Mouse (Mus musculus): ENCODE measurements around the gene Rnaset2b. TPM values are rescaled to one million over a fixed set of nuclear protein-coding genes. Genes with fewer than 3 reads are reported as not detected.
"Not testable (repeated sequence)": the region's sequence is repeated elsewhere in the genome, so short reads cannot be mapped to it uniquely, and the experiment has no call there.

The Rnaset2b gene
- total RNA-seq, 2 experiments from 2014 or later: 41.0 to 49.7 TPM

DNA sequence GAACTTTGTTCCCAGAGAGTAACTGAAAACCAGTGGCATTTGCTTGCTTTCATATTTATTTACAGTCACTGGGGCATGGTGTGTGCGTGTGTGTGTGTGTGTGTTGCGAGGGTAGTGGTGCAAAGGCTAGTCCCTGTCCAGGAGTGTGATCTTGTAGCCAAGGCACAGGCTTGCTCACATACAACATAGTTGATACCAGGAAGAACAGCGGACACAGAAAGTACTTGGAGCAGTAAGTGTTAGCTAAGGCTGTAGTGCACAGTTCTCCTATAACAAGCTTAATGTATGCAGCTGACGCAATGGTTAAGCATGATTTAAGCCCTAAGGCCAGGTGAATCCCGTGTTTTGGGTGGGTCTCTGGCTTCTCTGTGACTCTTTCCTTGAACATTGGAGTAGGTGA lies 8.9 kb downstream of the Rnaset2b start:
- DNase-seq (ENCODE audit: low spot score in 2 of 2): not testable (repeated sequence)

DNA sequence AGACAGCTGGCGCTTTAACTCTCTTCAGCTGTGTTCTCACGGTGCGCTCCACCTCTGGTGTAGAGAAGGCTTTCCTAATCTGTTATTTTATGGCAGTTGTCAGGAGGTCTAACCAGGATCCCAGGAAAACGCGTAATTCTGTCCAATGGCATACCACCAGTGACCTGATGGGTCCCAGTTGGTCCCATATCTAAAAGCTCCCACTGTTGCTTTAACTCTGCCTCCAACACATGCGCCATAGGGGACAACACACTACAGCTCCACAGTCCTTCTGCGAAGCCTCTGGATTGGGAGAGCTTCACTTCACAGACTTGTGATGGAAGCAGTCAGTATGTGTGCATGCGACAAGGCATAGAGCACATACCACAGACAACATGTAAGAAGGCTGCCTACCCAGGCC lies 9.7 kb downstream of the Rnaset2b start:
- DNase-seq (ENCODE audit: low spot score in 2 of 2): not testable (repeated sequence)

DNA sequence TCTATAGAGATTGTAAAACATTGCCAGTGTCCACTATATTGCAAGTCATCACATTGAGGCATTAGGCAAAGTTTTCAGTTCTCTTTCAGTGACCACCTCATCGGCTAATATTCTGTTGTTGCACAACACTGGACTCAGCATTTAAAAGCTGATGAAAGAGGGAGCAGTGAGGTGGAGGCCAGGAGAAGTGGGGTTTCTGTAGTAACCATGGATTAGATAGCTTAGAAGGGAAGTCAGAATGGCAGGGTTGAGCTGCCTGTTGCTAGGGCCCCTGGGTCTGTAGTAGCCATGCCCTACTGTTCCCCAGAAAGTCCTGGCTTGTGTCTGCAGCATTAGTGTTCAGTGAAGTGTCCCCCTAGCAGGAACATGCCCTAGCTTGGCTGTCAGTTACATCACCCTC lies 15.7 kb downstream of the Rnaset2b start:
- not testable (repeated sequence) for DNase-seq (ENCODE audit: low spot score in 2 of 2)

DNA sequence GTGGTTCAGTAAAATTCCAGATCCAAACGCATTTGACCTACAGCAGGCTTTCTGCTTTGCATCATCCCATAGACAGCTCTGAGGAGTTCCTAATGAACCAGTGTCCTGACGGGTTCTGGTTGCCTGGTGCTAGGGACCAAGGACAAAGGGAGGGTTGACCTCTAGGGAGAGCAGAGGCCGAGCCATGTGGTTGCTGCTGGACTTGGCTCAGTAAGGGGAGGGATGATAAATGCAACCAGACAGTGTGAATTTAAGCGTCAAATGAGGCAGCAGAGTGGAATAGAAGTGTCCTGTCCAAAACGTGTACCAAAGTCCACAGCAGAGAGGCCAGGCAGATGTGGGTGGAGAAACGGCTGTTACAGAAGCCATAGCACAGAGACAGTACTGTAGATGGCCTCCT lies 25.1 kb downstream of the Rnaset2b start:
- not testable (repeated sequence) for DNase-seq (ENCODE audit: low spot score in 2 of 2)

DNA sequence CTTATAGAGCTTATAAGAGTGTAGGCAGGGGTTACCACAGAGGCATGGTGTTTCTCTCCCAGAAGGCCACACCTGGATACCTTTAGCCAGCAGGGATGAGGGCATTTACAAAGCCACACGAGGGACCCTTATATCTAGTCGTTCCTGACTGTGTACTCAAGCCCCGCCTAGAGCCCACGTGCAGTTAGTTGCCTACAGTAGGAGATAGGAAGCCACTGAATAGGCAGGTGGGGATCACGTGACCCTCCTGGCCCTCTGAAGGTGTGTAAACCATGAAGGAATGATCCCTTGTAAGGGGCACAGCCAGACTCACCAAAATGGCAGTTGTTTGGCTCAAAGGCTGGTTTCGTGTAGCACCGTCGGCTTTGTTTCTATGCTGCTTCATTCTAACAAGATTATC lies 26.4 kb downstream of the Rnaset2b start:
- DNase-seq (ENCODE audit: low spot score in 2 of 2): not testable (repeated sequence)

DNA sequence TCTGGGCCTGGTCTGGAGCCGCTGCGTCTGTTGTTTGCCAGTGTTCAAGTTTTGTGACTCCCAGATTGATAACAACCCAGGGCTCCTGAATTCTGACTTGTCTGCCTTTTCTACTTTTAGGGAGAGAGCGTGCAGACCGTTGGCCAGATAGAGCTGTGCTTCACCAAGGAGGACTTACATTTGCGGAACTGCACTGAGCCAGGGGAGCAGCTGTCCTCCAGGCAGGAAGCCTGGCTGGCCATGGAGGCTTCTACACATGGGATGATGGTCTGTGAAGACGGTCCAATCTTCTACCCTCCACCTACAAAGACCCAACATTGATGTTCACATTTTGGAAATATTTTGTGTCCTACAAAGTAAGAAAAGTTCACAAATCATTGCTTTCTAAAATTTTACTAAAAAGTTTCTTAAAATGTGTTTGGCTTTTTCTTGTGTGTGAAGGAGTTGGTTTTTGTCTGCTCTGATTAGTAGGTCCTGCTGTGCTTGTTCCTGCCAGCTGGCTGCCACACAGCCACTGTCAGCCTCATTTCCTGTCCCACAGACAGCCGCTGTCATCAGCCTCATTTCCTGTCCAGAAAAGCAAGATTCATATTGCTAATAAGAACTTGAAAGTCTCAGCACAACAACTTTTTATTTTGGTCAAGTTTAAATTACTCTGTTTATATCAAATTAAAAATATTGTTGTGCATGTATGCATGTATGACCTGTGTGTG lies 27.5 kb downstream of the Rnaset2b start:
- DNase-seq (ENCODE audit: low spot score in 2 of 2): not testable (repeated sequence)

DNA sequence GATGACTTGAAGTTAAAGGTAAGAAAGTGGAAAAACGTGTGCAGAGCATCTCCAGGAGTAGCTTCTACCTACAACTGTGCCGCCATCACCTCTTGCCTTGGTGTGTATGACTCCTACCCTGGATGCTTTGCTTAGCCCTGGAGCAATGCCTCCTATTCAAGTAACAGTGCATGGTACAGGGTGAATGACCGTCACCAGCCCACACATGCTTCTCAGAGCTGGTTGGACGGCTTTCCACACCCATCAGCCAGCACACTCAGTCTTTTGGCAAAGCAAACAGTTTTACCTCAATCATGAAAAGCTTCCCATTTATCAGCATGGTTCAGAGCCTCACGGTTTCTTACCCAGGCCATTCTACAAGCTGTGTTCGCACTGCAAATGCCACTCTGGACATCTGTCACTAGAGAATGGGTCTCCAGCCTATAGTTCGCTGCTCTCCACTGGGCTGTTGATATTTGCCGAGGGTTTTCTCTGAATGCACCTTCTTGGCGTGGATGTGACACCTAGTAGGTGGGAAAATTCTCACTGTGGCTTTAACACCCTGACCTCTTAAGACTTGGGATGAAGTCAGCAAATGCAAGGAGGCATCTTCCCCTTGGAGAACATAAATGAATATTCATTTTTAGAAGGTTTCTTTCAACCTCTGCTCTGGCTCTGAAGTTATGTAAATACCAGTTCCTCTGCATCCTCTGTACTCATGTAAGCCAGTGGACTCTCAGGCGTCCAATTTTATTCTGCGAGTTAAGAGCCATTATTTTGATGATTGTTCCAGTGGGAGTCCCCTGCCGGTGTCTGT lies 31.6 kb downstream of the Rnaset2b start:
- not testable (repeated sequence) for DNase-seq (ENCODE audit: low spot score in 2 of 2)

DNA sequence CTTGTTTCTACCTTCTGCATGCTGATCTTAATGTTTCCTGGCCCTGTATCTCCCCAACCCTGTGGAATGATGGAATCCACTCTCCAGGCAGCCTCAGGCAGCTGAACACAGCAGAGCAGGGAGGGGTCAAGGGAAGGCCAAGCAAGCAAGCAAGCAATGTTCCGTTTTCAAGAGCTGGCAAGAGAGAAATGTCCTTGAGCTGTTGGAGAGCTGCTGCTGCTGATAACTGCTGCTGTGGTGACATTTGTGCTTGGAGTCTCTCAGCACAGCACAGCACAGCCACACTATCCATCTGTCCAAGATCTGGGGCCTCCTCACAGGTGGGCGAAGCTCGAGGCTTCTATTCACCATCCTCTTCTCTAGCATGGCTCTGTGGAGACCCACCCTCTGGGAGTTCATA lies 33.0 kb downstream of the Rnaset2b start:
- DNase-seq (ENCODE audit: low spot score in 2 of 2): not testable (repeated sequence)

DNA sequence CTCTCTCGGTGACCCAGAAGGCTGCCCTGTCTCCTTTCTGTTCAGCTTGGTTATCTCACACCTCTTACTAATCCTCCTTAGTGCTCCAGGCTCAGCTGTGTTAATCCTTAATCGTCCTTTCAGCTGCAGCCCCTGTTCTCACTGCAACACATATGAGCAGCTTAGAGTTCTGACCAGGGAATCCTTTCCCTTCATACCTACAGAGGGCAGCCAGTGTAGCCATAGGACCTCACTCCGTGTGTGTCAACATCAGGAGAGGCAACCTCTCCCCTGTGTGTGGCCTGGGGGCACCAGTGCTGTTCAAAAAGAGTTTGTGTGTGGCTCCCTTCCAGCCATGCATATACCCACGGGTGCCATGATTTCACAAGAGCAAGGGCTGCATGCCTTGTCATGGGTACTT lies 35.2 kb downstream of the Rnaset2b start:
- not testable (repeated sequence) for DNase-seq (ENCODE audit: low spot score in 2 of 2)

DNA sequence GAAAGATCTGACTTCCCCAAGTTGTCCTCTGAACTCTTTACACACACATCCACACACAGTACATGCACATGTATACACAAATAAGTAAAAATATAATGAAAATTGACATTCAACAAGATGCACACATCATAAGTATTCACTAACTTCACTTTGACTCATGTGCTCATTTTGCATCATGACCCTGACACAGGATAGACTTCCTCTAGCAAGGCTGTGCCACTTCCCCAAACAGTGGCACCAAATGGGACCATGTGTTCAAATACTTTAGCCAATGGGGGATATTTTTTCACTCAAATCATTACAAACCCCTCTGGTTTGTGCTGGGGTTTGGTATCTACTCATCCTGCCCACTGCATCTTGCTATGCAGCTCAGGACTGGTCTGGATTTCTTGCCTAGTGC lies 38.5 kb downstream of the Rnaset2b start:
- not testable (repeated sequence) for DNase-seq (ENCODE audit: low spot score in 2 of 2)

DNA sequence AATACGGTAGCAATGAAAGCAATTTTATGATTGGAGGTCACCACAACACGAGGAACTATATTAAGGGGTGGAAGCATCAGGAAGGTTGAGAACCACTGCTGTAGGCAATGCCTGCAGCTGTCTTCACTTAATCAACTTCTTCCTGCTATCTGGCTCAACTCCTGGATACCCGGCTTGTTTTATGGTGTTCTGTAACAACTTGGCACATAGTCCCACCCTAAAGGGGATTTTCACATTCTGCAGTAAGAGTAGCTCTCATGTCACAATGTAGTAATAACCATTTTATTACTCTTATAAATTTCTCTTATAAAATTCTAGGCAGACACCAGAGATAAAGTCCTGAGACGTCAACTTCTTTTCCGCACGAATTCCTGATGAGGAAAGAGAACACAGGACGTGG lies 39.0 kb downstream of the Rnaset2b start:
- not testable (repeated sequence) for DNase-seq (ENCODE audit: low spot score in 2 of 2)

DNA sequence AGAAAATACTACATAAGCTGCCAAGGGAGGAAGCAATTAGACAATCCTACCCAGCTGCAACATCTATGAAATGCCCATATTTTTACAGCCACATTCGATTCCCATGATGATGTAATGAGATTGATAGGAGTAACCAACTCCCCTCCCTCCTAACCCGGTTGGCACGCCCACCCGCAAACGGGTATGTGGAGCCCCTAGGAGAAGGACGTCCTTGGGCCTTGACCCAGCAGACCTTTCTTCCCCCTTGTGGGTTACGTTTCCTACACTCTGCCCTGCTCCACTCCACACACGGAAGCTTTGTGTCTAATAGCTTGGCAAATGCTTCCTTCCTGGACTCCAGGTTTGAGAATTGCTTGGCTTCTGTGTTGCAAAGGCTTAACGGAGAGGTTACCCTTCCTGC lies 39.5 kb downstream of the Rnaset2b start:
- DNase-seq (ENCODE audit: low spot score in 2 of 2): not testable (repeated sequence)

DNA sequence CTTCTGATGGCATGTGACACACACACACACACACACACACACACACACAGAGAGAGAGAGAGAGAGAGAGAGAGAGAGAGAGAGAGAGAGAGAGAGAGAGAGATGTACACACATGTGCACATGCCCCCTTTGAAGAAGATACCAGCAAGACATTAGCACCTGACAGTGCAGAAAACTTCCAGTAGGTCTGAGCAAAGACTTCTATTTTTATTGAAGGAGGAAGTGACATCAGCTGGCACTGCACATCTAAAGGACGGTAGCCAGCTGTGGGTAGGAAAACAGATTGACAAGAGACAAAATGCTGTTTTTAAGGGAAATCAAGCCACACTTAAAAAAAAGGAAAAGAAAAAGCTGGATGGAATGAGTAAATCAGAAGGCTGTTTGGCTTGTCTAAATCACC lies 43.8 kb downstream of the Rnaset2b start:
- DNase-seq (ENCODE audit: low spot score in 2 of 2): not testable (repeated sequence)

DNA sequence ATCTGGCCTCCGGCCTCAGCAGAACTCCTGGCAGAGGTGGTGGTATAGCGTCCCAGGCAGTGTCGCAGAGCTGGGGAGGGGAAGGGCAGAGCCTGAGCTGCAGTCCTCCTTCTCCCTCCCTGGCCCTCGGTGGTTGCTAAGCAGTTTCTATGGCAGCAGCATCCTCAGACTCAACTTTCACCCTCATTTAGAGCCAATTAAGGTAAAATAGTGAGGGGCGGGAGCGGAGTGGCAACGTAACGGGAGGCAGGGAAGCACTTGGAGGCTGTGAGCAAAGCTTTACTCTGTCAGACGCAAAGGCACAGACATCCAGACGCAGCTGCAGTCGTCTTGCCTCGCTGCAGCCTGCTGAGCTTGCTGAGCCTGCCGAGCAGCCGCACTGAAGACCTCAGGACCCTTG lies 54.8 kb downstream of the Rnaset2b start, which contains the start of gene Gm1604a:
TSS of gene Gm1604a (plus strand) at position 312 of the 400 bp plus-strand sequence.
- DNase-seq (ENCODE audit: low spot score in 2 of 2): peak; percentile 23 to 26

DNA sequence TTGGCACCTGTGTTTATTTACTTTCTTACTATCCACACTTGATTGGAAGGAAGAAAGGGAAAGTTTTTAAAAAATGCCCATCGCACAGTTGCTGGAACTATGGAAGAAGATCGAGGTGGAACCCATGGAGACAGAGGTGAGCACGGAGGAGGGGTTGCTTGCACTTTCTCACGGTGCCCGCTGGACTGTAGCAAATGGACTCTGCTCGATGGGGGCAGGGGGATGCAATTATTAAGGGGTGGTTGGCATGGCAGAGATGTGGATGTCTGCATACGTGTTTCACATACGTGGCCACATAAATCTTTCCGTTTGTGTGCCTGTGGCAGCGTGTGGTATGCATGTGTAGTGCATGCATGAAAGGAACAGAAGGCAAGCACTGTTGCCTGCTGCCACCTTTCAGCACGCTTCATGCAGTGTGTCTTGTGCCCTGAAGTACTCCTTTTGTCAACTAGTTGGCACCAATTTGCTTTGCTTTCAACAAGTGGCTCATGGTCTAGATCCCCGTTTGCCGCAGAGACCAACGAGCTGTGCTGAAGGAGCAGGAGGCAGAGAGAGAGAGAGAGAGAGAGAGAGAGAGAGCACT lies 55.4 kb downstream of the Rnaset2b start:
- not testable (repeated sequence) for DNase-seq (ENCODE audit: low spot score in 2 of 2)

DNA sequence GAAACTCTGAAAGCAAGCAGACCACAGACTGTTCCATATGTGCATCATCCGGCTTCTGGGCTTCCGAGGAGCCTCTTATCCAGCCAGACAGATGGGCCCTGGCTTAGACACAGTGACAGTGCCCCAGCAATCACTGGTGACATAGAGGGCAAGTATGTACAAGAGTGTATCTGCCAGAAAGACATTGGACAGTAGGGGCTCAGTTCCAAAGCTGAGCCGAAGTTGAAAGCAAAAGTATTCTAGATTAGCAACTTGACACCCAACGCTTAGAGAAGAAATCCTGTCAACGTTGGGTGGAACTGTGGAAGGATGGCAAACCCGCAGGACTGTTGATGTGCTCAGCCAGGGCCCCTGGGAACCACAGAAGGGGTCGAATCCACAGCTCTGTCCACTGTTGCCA lies 59.8 kb downstream of the Rnaset2b start:
- DNase-seq (ENCODE audit: low spot score in 2 of 2): not testable (repeated sequence)

DNA sequence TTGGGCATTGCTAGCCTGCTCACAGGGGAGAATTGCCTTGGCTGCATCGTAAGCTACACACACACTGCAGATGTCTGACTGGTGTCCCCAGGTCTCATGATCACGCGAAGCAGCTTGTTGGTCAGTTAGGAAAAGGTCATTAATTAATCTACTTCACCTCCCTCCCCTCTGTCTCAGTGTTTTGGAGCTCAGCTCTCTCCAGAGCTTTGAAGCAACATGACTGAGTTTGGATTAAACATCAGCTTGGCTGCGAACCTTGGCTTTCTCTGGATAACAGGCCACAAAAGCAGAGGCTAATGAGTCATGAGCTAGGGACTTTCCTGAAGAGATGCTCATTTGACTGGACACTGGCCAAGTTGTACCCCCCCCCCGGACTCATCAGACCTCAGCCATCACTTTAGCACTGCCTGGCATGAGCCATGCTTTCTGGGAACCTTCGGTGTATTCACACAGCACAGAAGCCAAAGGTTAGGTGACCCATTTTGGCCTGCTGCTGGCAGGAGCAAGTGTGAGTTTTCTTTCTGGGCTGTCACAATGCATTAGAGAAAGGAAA lies 60.3 kb downstream of the Rnaset2b start:
- DNase-seq (ENCODE audit: low spot score in 2 of 2): not testable (repeated sequence)

DNA sequence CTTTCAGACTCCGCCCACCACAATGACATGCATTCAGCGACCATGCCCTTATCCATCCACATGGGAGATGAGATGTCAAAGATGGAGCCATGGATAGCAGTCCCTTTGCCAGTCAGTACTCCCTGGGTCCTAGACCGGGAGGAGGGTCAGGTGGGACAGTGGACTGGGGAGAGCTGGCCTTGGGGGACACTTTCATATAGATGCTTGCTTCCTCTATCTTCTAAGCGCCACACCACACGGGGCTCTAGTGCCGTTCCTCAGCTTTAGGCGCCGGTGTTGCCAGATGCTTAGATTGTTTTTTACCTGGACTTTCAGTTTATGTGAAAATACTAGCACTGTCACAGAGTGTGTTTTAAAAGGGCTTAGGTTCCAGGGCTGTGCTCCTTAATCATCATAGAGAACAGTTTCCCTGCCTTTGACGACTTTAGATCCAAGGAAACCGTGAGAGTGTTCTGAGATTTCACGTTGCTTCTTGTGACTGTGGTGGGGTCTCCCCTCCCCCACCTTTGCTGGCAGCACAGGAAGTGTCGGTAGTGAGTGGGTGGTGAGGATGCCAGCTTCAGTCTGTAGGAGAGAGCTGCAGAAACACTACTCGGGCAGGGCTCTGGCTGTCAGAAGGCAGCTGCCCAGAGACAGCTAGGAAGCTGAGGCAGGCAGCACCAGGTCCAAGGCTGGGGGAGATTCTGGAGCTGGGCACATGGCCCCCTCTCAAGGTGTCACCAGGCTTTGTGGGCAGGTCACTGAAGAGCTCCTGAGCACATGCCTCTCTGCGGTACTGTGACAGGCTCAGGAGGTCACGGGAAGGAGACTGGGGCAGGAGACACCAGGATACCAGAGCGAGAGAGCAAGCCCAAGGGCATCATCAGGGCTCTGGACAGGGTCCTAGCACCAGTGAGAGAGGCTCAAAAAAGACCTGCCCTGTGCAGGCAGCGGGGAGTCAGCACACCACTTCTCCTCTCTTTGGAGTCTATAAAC lies 63.0 kb downstream of the Rnaset2b start:
- DNase-seq (ENCODE audit: low spot score in 2 of 2): not testable (repeated sequence)
